Mouse (Mus musculus) bone marrow, adult 2 months (tissue): Measurements from ENCODE around the gene Slc12a1.

Source experiments
- CTCF ChIP-seq: fragments of 200-500 bp; IDR thresholded peaks from 2 replicates; pipeline ENCODE4 v1.5.1; 2011; ENCODE audit warnings: low read length, control low read depth; ENCODE audit not compliant: control insufficient read depth, insufficient read depth
- POLR2A ChIP-seq: fragments of 200-500 bp; IDR thresholded peaks from 2 replicates; pipeline ENCODE4 v1.6.1; 2011; ENCODE audit warnings: low read depth, mild to moderate bottlenecking, control low read depth, low read length, borderline replicate concordance; ENCODE audit not compliant: control insufficient read depth

GRCm38 (mm10) chr2:125252275-125252674 lies 100.0 kb downstream of the Slc12a1 start:
- peak; percentile 36 for TF ChIP-seq CTCF
- no peak for TF ChIP-seq POLR2A
